Mouse (Mus musculus) kidney, postnatal 0 days (tissue): ENCODE results near the gene Theg. TPM values are rescaled to one million over a fixed set of nuclear protein-coding genes. Genes with fewer than 3 reads are reported as not detected.

Source experiments
- ATAC-seq: fragments of 200-750 bp; cut with Nextera tagmentation; replicated peaks from 2 replicates; pipeline ENCODE4 v1.8.0; 2017; ENCODE audit warnings: low read depth, moderate number of reproducible peaks, moderate TSS enrichment, moderate library complexity; ENCODE audit not compliant: low FRiP score
- DNase-seq: peaks from one replicate; pipeline ENCODE4 v3.0.0-alpha.2; 2016; ENCODE audit warnings: low spot score
- H3K27ac ChIP-seq: fragments of 300-500 bp; sonication (generic); 2 replicates; pipeline ENCODE4 v1.5.1; 2014; ENCODE audit warnings: mild to moderate bottlenecking
- H3K27me3 ChIP-seq: fragments of 300-500 bp; sonication (generic); 2 replicates; pipeline ENCODE4 v1.6.1; 2014; ENCODE audit warnings: low read length, mixed read lengths; ENCODE audit not compliant: insufficient read depth
- H3K36me3 ChIP-seq: fragments of 300-500 bp; sonication (generic); 2 replicates; pipeline ENCODE4 v1.6.1; 2014; ENCODE audit warnings: low read length, mixed read lengths; ENCODE audit not compliant: insufficient read depth
- H3K4me1 ChIP-seq: fragments of 300-500 bp; sonication (generic); replicated peaks from 2 replicates; pipeline ENCODE4 v1.6.1; 2014; ENCODE audit warnings: antibody characterized with exemption, low read length, mixed read lengths; ENCODE audit not compliant: insufficient read depth
- H3K4me2 ChIP-seq: fragments of 300-500 bp; sonication (generic); 2 replicates; pipeline ENCODE4 v1.6.1; 2014; ENCODE audit warnings: mild to moderate bottlenecking, low read length, moderate library complexity, mixed read lengths
- H3K4me3 ChIP-seq: fragments of 300-500 bp; sonication (generic); replicated peaks from 2 replicates; pipeline ENCODE4 v1.5.1; 2014; ENCODE audit warnings: low read depth, low read length
- H3K9ac ChIP-seq: fragments of 300-500 bp; sonication (generic); 2 replicates; pipeline ENCODE4 v1.6.1; 2014; ENCODE audit warnings: low read depth, low read length
- H3K9me3 ChIP-seq: fragments of 300-500 bp; sonication (generic); replicated peaks from 2 replicates; pipeline ENCODE4 v1.6.1; 2016; ENCODE audit warnings: low read length, inconsistent platforms, mixed read lengths
- CTCF ChIP-seq: IDR thresholded peaks from 2 replicates; pipeline ENCODE4 v1.5.1; 2016; ENCODE audit warnings: antibody characterized with exemption, low read depth, mild to moderate bottlenecking, moderate library complexity
- WGBS: fragments of 180-500 bp; shearing (Covaris S2); extraction: QIAGEN DNeasy Blood & Tissue Kit; methylation state at CpG from one replicate; pipeline ENCODE4 v1.1.7; 2014; 5-methylcytosine and 5-hydroxymethylcytosine counted together
- polyA plus RNA-seq: library from polyadenylated mRNA; unstranded; fragments of >200 nt; fragmentation: Nextera tagmentation; extraction: Ambion mirVana; gene quantifications from 2 replicates; pipeline ENCODE4 v1.2.1, GENCODE M21; 2015

Theg gene
- polyA plus RNA-seq, 1 experiment from 2014 or later = not detected

DNA sequence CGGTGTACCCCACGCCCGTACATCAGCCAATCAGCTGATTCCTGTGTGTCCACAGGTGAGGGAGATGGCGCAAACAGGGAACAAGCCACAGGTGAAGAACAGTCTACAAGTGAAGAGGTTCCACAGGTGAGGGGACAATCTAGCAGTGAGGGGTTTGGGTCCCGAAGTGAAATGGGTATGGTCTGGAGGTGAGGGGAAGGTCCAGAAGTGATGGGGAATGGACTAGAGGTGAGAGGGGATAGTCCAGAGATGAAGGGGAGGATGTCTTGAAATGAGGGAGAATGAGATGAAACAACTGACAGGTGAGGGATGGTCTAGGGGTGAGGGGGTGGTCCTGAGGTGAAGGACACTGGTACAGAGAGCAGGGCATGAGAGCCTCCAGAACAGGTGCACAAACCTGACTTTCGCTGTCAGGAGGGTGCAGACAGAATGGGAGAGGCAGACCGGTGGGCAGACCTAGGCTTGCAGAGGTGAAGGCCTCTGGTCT lies 31.9 kb downstream of the Theg start:
- H3K27ac ChIP-seq = no peak overlapping the region

DNA sequence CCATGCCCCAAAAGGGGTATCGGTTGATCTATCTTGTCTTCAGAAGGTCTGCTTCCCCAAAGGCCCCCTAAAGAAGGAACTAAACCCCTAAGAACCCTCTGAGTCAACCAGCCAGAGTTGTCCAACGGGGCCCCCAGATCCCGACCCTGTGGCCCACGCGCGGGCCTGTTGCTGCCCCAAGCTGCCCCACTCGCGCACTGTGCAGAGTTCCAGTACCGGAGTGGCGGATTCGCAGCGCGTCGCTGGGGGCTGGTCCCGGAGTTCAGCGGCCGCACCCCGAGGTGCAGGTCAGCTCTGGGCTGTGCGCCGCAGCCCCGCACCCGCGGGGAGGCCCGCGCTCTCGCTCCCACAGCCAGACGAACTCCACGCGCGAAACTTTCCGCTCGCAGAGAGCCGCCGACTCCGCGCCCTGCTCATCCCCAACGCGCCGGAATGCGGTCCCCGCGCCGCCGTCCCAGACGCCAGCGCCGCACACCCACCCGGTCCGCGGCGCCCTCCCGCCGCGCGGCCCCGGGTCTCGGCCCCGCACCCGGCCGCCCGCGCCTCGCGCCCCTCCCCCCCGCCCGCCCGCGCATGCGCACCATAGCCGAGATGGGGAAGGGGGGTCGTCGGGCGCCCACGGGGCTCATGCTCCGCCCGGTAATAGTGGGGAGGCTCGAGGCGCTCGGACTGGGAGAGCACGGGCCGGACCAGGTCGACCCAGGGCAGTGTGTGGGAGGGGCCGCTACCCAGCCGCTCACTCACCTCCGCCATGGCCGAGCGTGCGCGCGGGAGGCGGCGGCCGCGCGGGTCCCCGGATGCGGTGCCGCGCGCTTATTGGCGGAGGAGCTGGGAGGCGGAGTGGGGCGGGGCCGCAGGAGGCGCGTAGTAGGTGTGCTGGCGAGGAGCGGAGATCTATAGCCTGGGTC lies 32.5 kb downstream of the Theg start, which contains the start of gene Mier2:
Mier2 (minus strand) TSS at position 870 of the 908 bp plus-strand sequence.
- WGBS = under 1% methylated on average over 106 of the region's 108 CpGs

More for the DNA sequence above, 31.9 kb downstream of the Theg start:
- H3K27me3 ChIP-seq = no peaks in the 10 kb centered on the region
- H3K4me2 ChIP-seq = peak overlapping the region; percentile 87
- 25% methylated on average over 7 of the region's 7 CpGs for WGBS
- peak overlapping the region; percentile 79 for H3K4me3 ChIP-seq
- H3K9ac ChIP-seq = peak overlapping the region; percentile 92
- 0 out of 2 replicates have a peak, but pooled peaks cover under 1% of the 10 kb centered on the region for H3K36me3 ChIP-seq
- peaks cover 8% of the 10 kb centered on the region; the same call in 1 of the 2 replicates for H3K4me1 ChIP-seq
- DNase-seq (no peak), ATAC-seq (no peak)
- no peaks in the 10 kb centered on the region for H3K9me3 ChIP-seq
- no peak for TF ChIP-seq CTCF

DNA sequence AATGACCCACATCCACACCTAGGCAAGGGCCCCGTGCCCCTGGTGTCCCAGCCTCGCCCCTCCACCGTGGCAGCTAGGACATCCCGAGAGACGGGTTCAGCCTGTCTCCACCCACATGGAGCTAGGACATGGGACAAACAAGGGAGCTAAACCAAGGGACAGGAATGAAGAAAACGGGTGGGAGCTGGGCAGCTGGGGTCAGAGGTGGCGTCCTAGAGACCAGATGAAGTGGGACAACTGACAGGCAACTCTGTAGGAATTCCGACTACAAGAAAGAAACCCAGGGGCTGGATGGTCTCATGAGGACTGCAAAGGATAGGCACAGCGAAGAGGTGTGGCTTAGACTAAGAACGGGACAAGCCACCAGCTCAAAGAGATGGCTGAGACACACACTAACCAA lies 33.4 kb downstream of the Theg start:
- Histone ChIP-seq H3K4me3 (peak overlapping the region; percentile 79), H3K36me3 (peaks cover 16% of the 10 kb centered on the region), H3K4me2 (peak overlapping the region; percentile 87), H3K27me3 (no peaks in the 10 kb centered on the region), H3K9me3 (no peaks in the 10 kb centered on the region), H3K4me1 (peaks cover 8% of the 10 kb centered on the region; the same call in 1 of the 2 replicates), H3K9ac (peak overlapping the region; percentile 92), H3K27ac (no peak overlapping the region)
- peak; percentile 23 for DNase-seq
- TF ChIP-seq CTCF = no peak
- no peak for ATAC-seq
- whole genome bisulfite sequencing = 23% methylated on average over 10 of the region's 10 CpGs

More for the DNA sequence above, 32.5 kb downstream of the Theg start, which contains the start of gene Mier2:
- Histone ChIP-seq H3K36me3 (peaks cover 7% of the 10 kb centered on the region; the same call in 1 of the 2 replicates), H3K27me3 (no peaks in the 10 kb centered on the region), H3K9me3 (no peaks in the 10 kb centered on the region), H3K9ac (peak within 1 kb of the TSS; percentile 92), H3K4me1 (peaks cover 8% of the 10 kb centered on the region; the same call in 1 of the 2 replicates), H3K27ac (peak within 1 kb of the TSS; percentile 51), H3K4me3 (peak within 1 kb of the TSS; percentile 79), H3K4me2 (peak within 1 kb of the TSS; percentile 87)
- DNase-seq (peak; percentile 67), ATAC-seq (peak; percentile 84)
- TF ChIP-seq CTCF = no peak

DNA sequence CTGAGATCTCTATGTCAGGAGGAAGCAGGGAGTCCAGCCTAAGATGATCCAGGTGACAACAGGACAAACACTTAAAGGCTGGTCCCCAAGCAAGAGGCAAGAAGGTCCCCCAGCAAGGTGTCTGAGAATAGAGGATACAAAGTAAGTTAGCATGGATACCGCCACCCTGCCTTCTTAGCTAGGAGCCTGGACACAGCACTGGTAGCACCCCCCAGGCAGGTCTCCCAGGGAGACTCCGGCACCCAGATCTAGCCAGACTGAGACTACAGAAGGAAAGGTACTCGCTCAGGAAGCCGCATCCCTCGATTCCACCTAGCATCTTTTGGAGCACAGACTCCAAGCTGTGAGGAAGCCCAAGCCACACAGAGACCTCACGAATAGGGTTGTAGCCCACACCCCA lies 34.0 kb downstream of the Theg start:
- TF ChIP-seq CTCF = no peak
- Histone ChIP-seq H3K9me3 (no peaks in the 10 kb centered on the region), H3K4me2 (peak overlapping the region; percentile 87), H3K4me3 (no peak overlapping the region), H3K9ac (peak overlapping the region; percentile 92; the same call in 1 of the 2 replicates), H3K27me3 (no peaks in the 10 kb centered on the region), H3K27ac (no peak overlapping the region), H3K36me3 (peaks cover 20% of the 10 kb centered on the region), H3K4me1 (peaks cover 8% of the 10 kb centered on the region; the same call in 1 of the 2 replicates)
- WGBS = 75% methylated on average over 6 of the region's 6 CpGs
- DNase-seq (no peak), ATAC-seq (no peak)

DNA sequence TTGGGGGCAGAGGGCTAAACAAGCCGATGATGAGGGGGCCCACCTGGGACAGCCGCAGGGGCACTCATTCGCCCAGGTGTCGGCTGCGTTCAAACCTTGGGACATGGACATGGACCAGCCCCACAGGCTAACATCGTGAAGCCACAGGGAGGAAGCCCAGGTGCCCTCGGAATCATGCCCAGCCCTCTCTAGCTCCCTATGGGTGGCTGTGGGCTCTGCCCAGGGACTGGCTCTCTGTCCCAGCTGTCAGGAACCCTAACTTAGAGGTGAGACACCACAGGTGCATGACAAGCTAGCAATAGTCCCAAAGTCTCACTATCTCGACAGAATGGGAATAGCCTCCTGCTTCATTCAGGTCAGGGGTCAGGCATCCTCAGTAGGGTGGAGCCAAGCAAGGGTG lies 34.6 kb downstream of the Theg start:
- no peak overlapping the region for H3K4me2 ChIP-seq
- peaks cover 22% of the 10 kb centered on the region for H3K36me3 ChIP-seq
- no peaks in the 10 kb centered on the region for H3K27me3 ChIP-seq
- TF ChIP-seq CTCF = no peak
- H3K4me1 ChIP-seq = peaks cover 8% of the 10 kb centered on the region; the same call in 1 of the 2 replicates
- no peak overlapping the region for H3K9ac ChIP-seq
- no peaks in the 10 kb centered on the region for H3K9me3 ChIP-seq
- H3K27ac ChIP-seq = no peak overlapping the region
- WGBS = 83% methylated on average over 8 of the region's 8 CpGs
- DNase-seq (no peak), ATAC-seq (no peak)
- H3K4me3 ChIP-seq = no peak overlapping the region

DNA sequence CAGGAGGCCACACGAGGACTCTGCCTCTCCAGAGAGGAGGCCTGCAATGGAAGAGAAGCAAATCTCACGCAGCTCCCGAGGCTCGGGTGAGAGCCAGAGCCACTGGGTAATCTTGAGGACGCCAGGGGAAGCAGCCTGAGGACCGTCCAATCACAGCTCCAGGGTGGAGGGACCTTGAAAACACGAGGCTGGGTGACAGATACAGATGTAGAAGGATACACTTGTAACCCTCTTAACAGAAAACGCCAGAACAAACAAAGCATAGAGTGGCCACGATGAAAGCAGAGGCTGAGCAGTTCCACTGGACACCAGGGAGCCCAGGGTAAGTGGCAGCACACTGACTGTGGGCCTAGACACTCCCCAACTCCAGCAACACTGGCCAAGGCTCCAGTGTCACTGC lies 36.8 kb downstream of the Theg start:
- no peak overlapping the region for H3K9ac ChIP-seq
- TF ChIP-seq CTCF = no peak
- H3K9me3 ChIP-seq = no peaks in the 10 kb centered on the region
- WGBS = 84% methylated on average over 9 of the region's 9 CpGs
- no peak for DNase-seq
- no peaks in the 10 kb centered on the region for H3K27me3 ChIP-seq
- H3K4me2 ChIP-seq = no peak overlapping the region
- peaks cover 43% of the 10 kb centered on the region for H3K36me3 ChIP-seq
- no peak overlapping the region for H3K4me3 ChIP-seq
- H3K27ac ChIP-seq = no peak overlapping the region
- H3K4me1 ChIP-seq = peaks cover 8% of the 10 kb centered on the region; the same call in 1 of the 2 replicates
- ATAC-seq = no peak
